Mouse (Mus musculus) heart, adult 9 months (tissue): ENCODE results near the gene Otx2.

ENCODE experiments used
- DNase-seq, 2 experiments: peaks; one replicate each; pipeline ENCODE4 v3.0.0; 2022; ENCODE audit warnings: low spot score in 2 of 2

The Otx2 gene

DNA sequence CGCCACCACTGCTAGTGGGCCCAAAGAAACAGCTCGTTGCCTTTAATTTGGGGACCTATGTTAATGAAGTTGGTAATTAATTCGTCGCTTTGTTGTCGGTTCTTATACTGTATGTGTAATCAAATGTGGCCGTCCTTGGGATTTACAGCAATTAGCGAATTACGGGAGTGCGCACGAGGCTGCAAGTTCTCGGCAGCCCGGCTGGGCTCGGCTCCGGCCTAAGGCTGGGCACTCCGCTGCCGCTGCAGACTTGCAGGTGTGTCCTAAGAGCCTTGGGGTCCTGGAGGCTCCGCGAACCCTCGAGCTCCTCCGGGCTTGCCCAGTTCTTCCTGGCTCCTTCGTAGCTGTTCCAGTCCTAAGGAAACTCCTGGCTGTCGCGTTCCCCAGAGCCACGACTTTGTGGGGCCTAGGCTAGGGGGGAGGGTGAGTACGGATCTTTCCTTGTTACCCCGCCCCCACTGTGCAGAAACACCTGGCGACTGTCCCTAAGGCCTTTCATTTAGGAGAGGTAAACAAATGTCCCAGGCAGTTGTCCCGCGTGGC, 4.8 kb downstream of the Otx2 start:
- DNase-seq = no peak

DNA sequence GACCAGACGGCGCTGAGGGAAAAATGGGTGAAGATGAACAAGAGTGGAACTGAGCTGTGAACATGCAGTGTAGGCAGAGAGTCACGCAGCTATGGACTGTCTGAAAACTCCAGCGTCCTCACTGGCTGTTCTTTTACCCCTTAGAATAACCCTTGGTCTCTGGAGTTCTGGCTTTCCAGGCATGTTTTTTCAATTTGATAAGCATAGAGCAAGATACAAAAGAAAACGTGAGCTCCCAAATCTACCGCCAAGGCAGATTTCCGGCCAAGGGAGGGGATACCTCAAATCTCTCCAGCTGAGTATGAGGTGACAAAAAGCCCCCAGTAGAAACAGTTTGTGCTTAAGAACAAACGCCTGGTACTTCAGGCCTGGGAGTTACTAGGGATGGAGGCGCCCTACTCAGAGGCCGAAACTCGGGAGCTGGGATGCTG, 5.6 kb downstream of the Otx2 start:
- no peak for DNase-seq

DNA sequence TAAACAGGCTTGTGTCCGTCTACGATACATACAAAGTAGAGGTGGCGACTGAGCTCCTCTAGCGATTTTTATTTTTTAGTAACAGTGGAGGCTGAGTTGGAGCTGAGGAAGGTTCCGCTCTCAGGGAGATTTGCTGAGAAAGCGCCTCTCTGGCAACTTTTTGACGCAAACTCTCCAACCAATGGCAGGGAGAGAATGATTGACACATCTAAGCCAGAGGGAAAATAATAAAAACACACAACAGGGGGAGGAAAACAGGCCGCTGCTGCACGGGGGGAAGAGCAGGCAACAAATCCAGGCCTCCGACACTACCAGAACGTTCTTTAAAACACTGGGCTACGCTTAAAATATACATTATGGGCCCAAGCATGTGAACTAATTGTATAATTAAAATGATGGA, 6.2 kb downstream of the Otx2 start:
- no peak for DNase-seq

DNA sequence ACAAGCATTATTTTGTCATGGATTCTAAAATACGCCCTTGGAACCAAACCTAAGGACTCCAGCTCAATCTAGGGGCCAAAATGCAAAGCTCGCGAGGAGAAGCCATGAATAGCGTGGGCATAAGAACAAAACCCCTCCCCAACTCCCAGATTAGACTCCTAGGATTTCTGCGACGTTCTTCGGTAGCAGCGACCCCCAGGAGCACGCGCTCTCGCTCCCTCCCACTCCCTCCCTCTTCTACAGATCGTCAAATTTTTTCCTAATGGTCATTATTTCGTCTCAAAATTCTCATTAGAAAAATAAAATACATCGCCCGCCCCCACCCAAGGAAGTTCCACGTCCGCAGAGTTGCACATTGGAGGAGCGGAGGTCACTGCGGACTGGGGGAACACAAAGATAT, 6.8 kb downstream of the Otx2 start:
- DNase-seq = no peak

DNA sequence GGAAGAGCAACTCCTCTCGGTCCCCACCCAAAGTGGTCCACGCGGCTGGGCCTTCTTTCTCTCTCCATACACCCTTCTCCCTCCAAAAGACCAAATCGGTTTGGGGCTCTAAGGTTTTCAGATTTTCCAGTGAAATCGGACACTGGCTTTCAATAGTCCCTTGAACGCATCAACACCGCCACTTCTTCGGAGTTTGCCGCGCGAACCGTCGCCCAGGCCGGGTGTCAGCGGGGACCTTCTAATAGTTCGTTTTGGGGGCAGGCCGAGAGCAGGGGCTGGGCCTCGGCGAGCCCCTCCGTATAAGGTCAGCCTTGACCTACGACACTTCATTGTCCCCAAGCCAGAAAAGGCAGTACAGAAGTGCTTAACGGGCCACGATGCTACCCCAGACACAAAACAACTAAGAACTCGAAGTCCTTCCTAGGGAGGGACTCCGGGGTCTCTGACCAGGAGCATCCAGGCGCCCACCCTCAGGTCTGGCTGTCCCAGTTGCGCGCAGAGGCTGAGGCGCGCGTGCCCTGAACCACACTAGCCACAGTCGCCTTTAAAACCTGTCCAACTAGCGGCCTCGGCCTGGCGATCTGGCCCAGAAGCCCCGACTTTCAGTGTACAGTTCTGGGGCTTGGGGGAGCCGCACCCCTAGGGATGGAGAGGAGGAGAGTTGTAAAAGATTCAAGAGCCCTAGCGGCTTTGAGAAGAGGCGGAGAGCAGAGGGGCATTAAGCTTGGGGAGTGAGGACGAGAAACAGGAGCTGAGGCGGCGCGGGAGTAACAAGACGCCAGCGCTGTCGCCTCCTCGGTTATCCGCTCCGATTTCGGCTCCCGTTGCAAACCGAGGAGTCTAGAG, 7.6 kb downstream of the Otx2 start:
- DNase-seq = no peak

DNA sequence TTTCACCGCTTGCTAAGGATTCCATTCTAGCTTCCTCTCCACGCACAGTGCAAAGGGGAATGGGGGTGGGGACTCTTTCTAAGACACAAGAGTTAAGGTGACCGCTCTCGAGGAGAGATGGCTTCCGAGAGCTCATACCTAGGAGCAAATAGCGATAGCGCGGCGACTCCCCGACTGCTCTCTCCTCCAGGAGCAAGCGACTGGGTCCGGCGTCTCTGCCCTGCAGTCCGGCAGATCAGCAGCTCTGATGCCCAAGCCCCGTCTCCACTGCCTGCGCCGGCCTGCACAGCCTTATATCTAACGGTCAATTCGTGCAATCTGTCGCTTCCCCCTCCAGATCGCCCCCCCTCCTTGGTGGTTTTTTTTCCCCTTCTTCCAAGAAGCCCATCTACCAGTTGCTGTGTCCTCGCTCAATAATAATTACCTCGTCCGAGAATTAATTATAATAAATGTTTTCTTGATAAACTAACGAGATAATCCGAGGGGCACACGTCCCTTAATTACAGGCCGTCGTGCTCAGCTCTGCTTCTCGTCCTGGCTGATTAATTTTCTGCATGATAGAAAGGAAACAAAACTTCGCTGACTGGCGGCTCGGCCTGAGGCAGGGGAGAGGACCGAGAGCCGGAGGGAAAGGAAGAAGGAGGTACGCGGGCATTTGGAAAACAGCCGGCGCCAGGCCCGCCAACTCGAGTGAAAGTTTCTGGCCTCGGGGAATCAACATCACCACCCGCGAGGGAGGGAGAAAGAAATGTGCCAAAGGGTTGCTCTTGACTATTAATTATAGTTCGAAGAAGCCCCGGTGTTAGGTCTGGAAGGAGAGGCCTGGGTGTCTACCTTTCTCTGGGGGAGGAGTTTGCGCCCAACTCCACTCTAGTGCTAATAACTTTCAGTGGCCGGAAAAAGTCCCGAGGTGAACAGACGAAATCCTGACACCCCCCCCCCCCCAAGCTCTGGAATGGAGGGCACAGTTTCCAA, 8.5 kb downstream of the Otx2 start:
- DNase-seq = no peak

DNA sequence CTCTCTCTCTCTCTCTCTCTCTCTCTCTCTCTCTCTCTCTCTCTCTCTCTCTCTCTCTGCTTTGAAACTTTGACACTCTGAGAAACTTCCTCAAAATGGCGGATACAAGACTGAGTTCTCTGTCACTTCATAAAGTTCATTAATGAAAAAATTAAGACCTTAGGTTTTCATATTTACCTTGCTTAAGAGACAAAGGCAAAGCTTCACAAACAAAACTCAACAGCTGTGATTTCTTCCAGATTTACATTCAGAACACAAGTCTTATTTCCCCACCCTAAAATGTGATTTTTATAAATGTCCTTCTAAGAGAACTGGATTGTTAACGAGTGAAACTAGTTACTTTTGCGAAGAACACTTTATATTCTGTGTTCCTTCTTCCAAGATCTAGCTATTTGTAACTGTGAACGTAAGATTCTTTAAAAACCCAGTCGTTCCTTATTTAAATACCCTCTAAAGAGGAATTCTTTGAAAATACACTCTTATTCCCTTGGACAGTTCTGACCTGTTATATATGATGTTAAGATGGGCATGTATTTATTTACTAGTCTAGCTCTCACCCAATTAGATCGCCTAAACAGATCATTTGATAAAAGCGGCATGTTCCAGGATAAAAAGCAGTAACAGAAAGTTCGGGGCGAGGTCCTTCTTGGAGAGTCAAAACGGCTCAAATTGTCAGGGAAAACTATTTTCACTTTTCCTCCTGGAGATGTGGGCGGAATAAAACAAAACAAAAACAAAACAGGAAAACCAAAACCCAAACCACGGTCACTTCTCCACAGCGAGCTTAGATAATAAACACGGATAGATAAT, 9.4 kb downstream of the Otx2 start:
- no peak for DNase-seq

DNA sequence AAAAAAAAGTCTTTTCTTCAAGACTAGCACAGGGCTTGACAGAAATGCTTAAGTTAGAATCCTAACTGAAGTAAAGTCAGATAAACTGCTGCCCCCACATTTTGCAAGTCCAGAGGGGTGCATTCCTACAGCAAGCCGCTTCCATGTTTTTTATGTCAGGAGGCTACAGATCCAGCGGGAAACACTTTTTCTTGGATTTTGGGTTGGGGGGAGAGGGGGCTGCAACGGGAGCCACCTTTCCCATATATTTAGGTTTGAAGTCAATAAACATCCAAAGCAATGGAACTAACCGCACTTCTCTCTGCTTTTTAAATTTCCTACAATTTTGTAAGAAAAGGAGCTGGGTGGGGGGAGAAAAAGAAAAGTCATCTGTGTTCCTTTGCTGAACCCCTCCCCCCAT, 10.1 kb downstream of the Otx2 start:
- no peak for DNase-seq

DNA sequence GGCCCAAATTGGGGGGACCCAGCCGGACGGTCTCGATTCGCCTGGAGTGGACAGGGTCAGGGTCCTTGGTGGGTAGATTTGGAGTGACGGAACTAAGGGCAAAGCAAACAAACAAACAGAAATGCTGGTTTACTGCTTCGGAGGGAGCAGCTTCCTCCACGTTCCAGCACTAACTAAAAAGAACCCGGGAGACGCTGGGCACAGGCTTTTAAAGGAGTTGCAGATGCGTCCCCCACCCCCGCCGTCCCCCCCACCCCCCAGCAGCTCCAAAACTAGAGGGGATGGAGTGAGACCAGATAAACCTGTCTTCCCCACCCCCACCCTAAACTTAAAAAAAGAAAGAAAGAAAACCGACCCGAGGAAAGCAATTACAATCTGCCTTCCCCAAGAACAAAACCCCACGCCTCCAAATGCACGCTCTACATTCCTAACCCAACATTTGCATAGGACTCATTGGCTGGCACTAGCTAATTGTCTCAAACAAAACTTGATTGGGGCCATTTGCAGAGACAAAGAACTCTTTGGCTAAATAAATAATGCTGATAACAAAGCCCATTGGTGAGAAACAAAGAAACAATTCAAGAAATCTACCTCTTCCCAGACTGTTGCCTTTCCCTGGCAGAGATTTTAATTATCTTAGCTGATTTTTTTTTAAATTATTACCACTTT, 10.9 kb downstream of the Otx2 start:
- DNase-seq = no peak

DNA sequence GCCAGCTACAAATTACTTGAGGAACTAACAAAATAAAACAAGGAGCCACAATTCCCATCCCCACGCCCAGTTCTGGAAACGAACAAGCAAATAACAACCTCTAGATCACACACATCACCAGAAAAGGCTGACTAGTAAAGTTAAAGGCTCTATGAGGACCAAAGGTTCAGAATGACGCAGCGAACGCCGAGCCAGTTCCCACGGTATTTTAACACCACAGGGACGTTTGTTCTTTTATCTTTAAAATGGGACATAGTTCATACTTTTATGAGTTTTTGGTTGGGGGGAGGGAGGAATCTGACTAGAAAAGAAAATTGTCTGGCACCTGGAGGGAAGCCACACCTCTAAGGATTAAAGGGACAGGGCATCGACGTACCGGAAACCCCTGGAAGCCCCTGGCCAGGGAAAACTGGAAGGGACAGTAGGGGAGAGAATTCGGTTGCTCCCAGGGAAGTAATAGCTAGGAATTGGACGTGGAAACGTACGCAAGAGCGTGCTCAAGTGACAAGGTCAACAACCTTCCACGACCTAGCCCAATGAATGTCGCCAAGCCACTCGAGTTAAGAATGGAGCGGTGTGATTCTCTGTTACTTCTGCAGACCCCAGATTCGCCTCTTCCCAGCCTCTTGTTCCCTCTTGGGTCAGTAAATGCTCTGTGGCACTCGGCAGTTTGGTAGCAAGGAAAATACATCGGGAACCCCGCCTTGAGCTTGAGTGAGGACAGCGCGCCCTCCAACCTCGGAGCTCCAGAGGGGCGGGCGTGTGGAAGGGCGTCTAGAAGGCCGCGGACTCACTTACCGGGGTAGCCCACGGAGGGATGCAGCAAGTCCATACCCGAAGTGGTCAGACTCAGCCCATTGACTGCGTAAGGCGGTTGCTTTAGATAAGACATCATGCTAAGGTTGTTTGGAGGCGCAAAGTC, 11.7 kb downstream of the Otx2 start:
- DNase-seq = no peak

DNA sequence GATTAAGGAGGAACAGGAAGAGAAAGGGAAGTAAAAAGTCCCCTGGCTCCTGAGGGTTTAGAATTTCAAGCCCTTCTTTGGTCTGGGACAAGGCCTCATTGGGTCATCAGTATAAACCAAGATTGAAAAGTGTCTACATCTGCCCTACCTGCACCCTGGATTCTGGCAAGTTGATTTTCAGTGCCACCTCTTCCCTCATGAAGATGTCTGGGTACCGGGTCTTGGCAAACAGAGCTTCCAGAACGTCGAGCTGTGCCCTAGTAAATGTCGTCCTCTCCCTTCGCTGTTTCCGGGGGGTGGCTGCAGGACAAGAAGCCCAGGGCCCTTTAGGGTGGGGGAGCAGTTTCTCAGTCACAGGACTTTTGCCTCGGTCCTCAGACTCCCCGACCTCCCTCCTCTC, 12.5 kb downstream of the Otx2 start:
- no peak for DNase-seq

DNA sequence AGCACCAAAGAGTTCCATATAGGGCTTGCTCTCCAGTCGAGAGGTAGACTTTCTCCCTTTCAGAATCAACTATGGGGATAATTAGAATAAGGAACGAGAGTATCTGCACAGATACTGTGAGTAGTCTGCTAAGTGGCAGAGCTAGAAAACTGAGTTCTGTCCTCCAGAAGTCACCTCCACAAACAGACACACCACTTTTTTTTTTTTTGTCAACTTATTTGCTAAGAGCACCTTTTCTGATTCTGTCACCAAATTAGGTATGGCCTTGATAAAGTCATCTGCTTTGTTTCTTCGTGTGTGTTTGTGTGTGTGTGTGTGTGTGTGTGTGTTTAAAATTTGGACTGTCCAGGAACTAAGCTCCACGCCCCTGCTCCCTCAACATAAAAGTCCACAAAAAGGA, 13.0 kb downstream of the Otx2 start:
- DNase-seq = no peak

DNA sequence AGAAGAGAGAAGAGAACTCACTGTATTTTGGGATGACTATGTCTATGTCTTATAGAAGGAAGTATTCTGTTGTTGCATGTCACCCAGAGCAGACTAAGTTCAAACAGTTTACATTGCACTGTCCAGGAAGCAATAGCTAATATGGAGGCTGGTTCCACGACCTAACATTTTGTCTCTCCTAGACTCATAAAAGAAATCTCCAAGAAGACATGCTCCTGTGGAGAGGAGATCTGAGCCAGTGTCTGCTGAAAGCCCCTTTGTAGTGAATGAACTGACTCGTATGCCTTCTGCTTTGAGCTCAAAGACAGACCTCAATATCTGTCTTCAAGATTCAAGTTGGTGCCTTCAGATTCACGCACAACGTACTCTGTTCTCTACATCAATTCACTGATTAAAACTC, 14.0 kb downstream of the Otx2 start:
- DNase-seq = no peak

DNA sequence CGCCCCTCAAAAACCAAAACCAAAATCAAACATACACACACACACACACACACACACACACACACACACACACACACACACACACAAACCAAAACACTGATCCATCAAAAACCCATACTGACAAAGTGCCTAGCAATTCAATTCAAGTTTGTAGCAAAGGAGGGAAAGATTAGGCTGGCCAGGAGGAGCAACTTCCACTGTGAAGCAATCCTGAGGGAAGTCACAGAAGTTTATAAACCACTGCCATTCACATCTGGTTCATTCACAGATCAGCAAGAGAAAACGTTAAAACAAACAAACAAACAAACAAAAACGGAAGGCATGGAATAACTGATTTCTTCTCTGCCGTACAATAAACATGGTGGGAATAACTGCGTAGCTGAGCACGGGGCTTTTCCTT, 16.4 kb downstream of the Otx2 start:
- no peak for DNase-seq

DNA sequence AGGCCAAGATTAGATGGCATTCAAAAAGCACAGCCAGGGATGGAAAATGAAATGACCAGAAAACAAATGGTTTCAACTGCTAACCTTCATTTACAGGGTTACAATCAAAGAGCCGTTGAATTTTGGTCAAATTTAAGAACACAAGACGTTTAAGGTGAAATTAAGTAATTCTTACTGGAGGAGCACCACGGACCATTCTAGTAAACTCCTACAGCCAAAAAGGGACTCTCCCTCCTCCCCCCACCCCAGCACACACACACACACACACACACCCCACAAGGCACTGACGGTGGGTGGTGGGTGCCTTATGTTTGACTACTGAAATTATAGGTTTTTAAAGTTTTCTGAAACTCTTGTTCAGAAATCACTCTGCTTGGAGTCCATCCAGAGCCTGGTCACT, 16.9 kb downstream of the Otx2 start:
- DNase-seq = no peak

DNA sequence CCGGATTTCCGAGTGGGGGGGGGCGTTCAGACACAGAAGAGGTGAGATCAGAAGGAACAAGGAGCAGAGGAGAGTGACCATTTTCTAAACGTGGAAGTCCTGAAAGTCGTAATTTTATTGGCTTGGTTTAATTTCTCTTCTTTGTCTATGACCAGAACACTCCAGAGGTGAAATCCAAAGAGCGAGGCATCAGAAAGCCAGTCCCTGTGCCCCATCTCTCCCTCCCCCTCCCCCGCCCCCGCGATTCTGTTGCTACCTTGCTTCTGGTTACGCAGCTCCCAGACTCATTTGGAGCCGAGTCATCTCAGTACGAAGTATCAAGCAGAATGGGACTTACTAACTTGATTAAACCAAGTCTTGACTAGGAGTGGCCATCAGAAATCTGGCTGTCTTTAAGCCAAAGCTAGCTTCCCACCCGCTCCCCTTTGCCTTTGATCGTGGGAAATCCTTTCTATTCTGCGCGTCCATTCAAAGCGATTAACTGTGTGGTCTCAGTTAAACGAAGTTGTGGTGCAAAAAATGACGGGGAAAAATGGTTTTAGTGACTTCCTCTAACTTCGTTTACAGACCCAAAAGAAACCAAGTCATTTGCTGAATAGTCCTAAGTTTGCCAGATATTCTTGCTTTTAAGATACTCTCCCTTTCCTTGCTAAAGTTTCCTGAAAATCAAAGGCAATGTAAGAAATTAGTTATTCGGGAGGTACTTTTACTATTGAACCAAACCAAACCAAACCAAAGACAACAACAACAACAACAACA, 17.6 kb downstream of the Otx2 start:
- no peak for DNase-seq

DNA sequence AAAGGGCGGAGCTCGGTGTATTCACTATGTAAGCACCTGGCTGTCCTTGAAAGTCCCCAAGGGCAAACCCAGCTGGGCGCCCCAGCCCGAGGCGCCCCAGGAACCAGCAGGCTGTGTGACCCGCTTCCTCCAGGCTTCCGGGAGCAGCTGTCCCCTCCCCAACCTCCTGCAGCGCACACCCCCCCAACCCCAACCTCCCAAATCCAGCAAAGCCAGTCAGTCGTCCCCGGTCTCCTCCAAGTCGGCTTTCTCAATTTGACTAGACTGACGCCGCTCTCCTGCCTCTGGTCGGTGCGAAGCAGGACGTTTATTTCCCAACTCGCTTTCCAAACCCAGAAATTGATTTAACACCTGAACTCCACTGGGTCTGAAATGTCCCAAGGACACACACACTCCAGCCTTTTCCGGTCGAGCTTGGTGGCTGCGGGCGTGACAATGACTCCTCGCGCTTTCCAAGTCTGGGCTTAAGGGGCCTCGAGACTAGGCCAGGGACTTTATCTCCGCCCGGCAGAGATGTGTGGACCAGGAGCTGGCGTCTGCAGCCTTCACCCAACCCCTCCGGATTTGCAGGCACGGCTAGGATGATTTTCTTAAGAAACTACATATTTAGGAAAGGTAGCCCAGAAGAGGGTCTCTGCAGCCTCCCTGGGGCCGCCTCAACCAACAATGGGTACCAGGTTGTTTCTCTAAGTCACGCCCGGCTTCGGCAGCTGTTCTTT, 18.4 kb downstream of the Otx2 start:
- DNase-seq = no peak

DNA sequence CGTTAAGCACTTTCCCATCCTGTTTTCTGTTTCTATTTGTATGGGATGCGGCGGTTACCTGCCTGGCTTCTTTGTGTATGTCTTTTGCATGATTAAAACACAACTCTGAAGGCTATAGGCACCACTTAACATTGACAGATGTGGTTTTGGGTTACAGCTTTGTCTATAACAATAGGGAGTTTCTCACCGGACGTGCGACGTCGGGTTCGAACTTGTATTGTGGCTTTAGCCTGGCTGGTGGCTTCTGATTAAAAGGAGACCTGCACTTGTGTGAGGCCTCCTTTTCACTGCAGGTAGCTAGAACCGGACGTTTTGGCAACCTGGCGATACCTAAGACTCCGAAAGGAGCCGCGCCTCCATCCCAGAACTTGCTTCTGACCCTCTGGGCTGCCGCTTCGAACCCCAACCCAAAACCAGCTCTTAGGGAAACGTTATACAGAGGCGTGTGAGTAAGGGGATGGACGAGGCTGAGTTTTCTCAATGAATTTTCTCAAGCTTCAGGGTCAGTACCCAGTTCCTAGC, 19.0 kb downstream of the Otx2 start:
- no peak for DNase-seq
